Mouse (Mus musculus) hindbrain, embryonic 16.5 days (tissue): Measurements from ENCODE around the gene Hist2h3c1. TPM values are rescaled to one million over a fixed set of nuclear protein-coding genes. Genes with fewer than 3 reads are reported as not detected.

Experiments used
- ATAC-seq: fragments of 200-750 bp; cut with Nextera tagmentation; 2 replicates; pipeline ENCODE4 v1.8.0; 2017; ENCODE audit warnings: moderate TSS enrichment, moderate library complexity
- H3K27ac ChIP-seq: fragments of 300-500 bp; sonication (generic); 2 replicates; pipeline ENCODE4 v1.5.1; 2014; ENCODE audit warnings: low read depth, mild to moderate bottlenecking, control low read depth, low read length, moderate library complexity
- H3K27me3 ChIP-seq: fragments of 300-500 bp; sonication (generic); replicated peaks from 2 replicates; pipeline ENCODE4 v1.6.1; 2014; ENCODE audit warnings: low read length; ENCODE audit not compliant: control insufficient read depth, insufficient read depth
- H3K36me3 ChIP-seq: fragments of 300-500 bp; sonication (generic); 2 replicates; pipeline ENCODE4 v1.6.1; 2014; ENCODE audit warnings: mild to moderate bottlenecking, low read length, moderate library complexity, mixed read lengths; ENCODE audit not compliant: control insufficient read depth, insufficient read depth
- H3K4me1 ChIP-seq: fragments of 300-500 bp; sonication (generic); 2 replicates; pipeline ENCODE4 v1.6.1; 2014; ENCODE audit warnings: low read depth, low read length; ENCODE audit not compliant: control insufficient read depth, insufficient read depth
- H3K4me2 ChIP-seq: fragments of 300-500 bp; sonication (generic); 2 replicates; pipeline ENCODE4 v1.6.1; 2014; ENCODE audit warnings: mild to moderate bottlenecking, low read length, control low read depth, moderate library complexity
- H3K4me3 ChIP-seq: fragments of 300-500 bp; sonication (generic); 2 replicates; pipeline ENCODE4 v1.5.1; 2014; ENCODE audit warnings: mild to moderate bottlenecking, low read length, control low read depth, moderate library complexity
- H3K9ac ChIP-seq: fragments of 300-500 bp; sonication (generic); 2 replicates; pipeline ENCODE4 v1.6.1; 2014; ENCODE audit warnings: low read depth, mild to moderate bottlenecking, control low read depth, low read length, moderate library complexity
- H3K9me3 ChIP-seq: fragments of 300-500 bp; sonication (generic); 2 replicates; pipeline ENCODE4 v1.6.1; 2014; ENCODE audit warnings: mild to moderate bottlenecking, low read length, moderate library complexity; ENCODE audit not compliant: control insufficient read depth
- WGBS: fragments of 180-500 bp; shearing (Covaris S2); extraction: QIAGEN DNeasy Blood & Tissue Kit; methylation state at CpG from one replicate; pipeline ENCODE4 v1.1.7; 2014; 5-methylcytosine and 5-hydroxymethylcytosine counted together
- microRNA-seq: library from miRNA; unstranded; fragments of <30 nt; microRNA quantifications from one replicate; pipeline ENCODE4, GENCODE M21; 2017
- polyA plus RNA-seq: library from polyadenylated mRNA; unstranded; fragments of >200 nt; fragmentation: Nextera tagmentation; extraction: Ambion mirVana; gene quantifications from 2 replicates; pipeline ENCODE4 v1.2.1, GENCODE M21; 2015

The Hist2h3c1 gene
- polyA plus RNA-seq, 1 experiment from 2014 or later: 0.21 TPM

GRCm38 (mm10) chr3:96293368-96293767, 46.9 kb downstream of the Hist2h3c1 start:
- Histone ChIP-seq H3K4me3 (no peak overlapping the region), H3K27me3 (no peaks in the 10 kb centered on the region), H3K4me2 (no peak overlapping the region), H3K9me3 (0 out of 2 replicates have a peak, but pooled peaks cover 3% of the 10 kb centered on the region), H3K36me3 (no peaks in the 10 kb centered on the region), H3K9ac (no peak overlapping the region), H3K4me1 (no peaks in the 10 kb centered on the region), H3K27ac (no peak overlapping the region)
- WGBS: 62% methylated on average over 5 of the region's 5 CpGs
- no peak for ATAC-seq

- Histone ChIP-seq H3K9ac (no peak within 1 kb of the TSS), H3K27ac (no peak within 1 kb of the TSS), H3K4me1 (no peaks in the 10 kb centered on the region), H3K9me3 (0 out of 2 replicates have a peak, but pooled peaks cover 3% of the 10 kb centered on the region), H3K4me3 (no peak within 1 kb of the TSS), H3K36me3 (no peaks in the 10 kb centered on the region), H3K4me2 (no peak within 1 kb of the TSS), H3K27me3 (no peaks in the 10 kb centered on the region)
- 84% methylated on average over 4 of the region's 4 CpGs for WGBS
- no peak for ATAC-seq
Measured at GRCm38 (mm10) chr3:96293787-96294186, 47.3 kb downstream of the Hist2h3c1 start, which contains the start of gene Fcgr1. Gene Fcgr1 (minus strand): TSS chr3:96293969.

Small RNAs within 50 kb of the gene (microRNA-seq; reads per million reads assigned to microRNA genes)
- gene Gm44492 (not detected), gene Gm47311 (not detected), gene Gm47313 (not detected)

Other genes starting within 250 kb of the Hist2h3c1 start
- gene Vps45, start 188.2 kb upstream of the Hist2h3c1 start, polyA plus RNA-seq: 58.7 and 60.8 TPM in 2 replicates
- 6.5 and 8.7 TPM in 2 replicates for gene Otud7b, start 142.2 kb upstream of the Hist2h3c1 start, polyA plus RNA-seq
- 12.7 and 13.9 TPM in 2 replicates for gene Mtmr11, start 84.7 kb upstream of the Hist2h3c1 start, polyA plus RNA-seq
- 131 and 152 TPM in 2 replicates for gene Sf3b4, start 74.4 kb upstream of the Hist2h3c1 start, polyA plus RNA-seq
- gene Sv2a, start 65.5 kb upstream of the Hist2h3c1 start, polyA plus RNA-seq: 135 TPM in 2 replicates
- 52.7 and 57.2 TPM in 2 replicates for gene Bola1, start 27.0 kb upstream of the Hist2h3c1 start, polyA plus RNA-seq
- gene Hist2h2ab, start 26.8 kb upstream of the Hist2h3c1 start, polyA plus RNA-seq: not detected in 2 replicates
- 1.3 TPM in 1 of 2 replicates, not detected in the other for gene Hist2h2ac, start 25.8 kb upstream of the Hist2h3c1 start, polyA plus RNA-seq
- 4.9 and 5.5 TPM in 2 replicates for gene Hist2h2be, start 25.6 kb upstream of the Hist2h3c1 start, polyA plus RNA-seq
- 0.70 and 1.1 TPM in 2 replicates for gene Hist2h3c2, start 7.6 kb upstream of the Hist2h3c1 start, polyA plus RNA-seq
- 31.6 and 34.2 TPM in 2 replicates for gene Hist2h2aa2, start 6.4 kb upstream of the Hist2h3c1 start, polyA plus RNA-seq
- gene Hist2h2aa1, start 1.2 kb upstream of the Hist2h3c1 start, polyA plus RNA-seq: 6.1 and 9.9 TPM in 2 replicates
- 2.8 and 3.1 TPM in 2 replicates for gene Hist2h4, start 16.6 kb downstream of the Hist2h3c1 start, polyA plus RNA-seq
- gene Hist2h3b, start 22.0 kb downstream of the Hist2h3c1 start, polyA plus RNA-seq: 8.1 and 8.4 TPM in 2 replicates
- gene Hist2h2bb, start 23.1 kb downstream of the Hist2h3c1 start, polyA plus RNA-seq: 1.5 and 2.1 TPM in 2 replicates
- gene Fcgr1, start 47.3 kb downstream of the Hist2h3c1 start, polyA plus RNA-seq: 1.7 and 2.3 TPM in 2 replicates
- gene BC107364, start 205.6 kb downstream of the Hist2h3c1 start, polyA plus RNA-seq: not detected in 2 replicates